Mouse (Mus musculus): ENCODE data around the gene Cyp2r1.

- no peak for TF ChIP-seq CTCF (IDR thresholded peaks at IDR 0.05; ENCODE audit: low read depth)
- no peak for TF ChIP-seq EP300 (IDR thresholded peaks at IDR 0.05; ENCODE audit: low read depth)
Measured at GRCm38 (mm10) chr7:114520122-114520521, 42.6 kb downstream of the Cyp2r1 start.
